Mouse (Mus musculus) hindbrain, embryonic 11.5 days (tissue): ENCODE data around the gene Nxpe4. TPM values are rescaled to one million over a fixed set of nuclear protein-coding genes. Genes with fewer than 3 reads are reported as not detected.
"Not testable (repeated sequence)": the region's sequence is repeated elsewhere in the genome, so short reads cannot be mapped to it uniquely, and the experiment has no call there.

Experiments used
- ATAC-seq: fragments of 200-750 bp; cut with Nextera tagmentation; 2 replicates; pipeline ENCODE4 v1.8.0; 2017; ENCODE audit warnings: mild to moderate bottlenecking, moderate TSS enrichment, moderate library complexity; ENCODE audit not compliant: low FRiP score
- DNase-seq: peaks from one replicate; pipeline ENCODE4 v3.0.0-alpha.2; 2015; ENCODE audit warnings: low spot score
- H3K27ac ChIP-seq: fragments of 300-500 bp; sonication (generic); 2 replicates; pipeline ENCODE4 v1.5.1; 2014; ENCODE audit warnings: mild to moderate bottlenecking, low read depth, low read length
- H3K27me3 ChIP-seq: fragments of 300-500 bp; sonication (generic); 2 replicates; pipeline ENCODE4 v1.6.1; 2014; ENCODE audit warnings: mild to moderate bottlenecking, low read length, moderate library complexity, mixed read lengths; ENCODE audit not compliant: control insufficient read depth, insufficient read depth
- H3K36me3 ChIP-seq: fragments of 300-500 bp; sonication (generic); 2 replicates; pipeline ENCODE4 v1.6.1; 2014; ENCODE audit warnings: mild to moderate bottlenecking, low read length, moderate library complexity, mixed read lengths; ENCODE audit not compliant: control insufficient read depth, insufficient read depth
- H3K4me1 ChIP-seq: fragments of 300-500 bp; sonication (generic); replicated peaks from 2 replicates; pipeline ENCODE4 v1.6.1; 2014; ENCODE audit warnings: low read length, mixed read lengths; ENCODE audit not compliant: control insufficient read depth, insufficient read depth
- H3K4me2 ChIP-seq: fragments of 300-500 bp; sonication (generic); replicated peaks from 2 replicates; pipeline ENCODE4 v1.6.1; 2014; ENCODE audit warnings: mild to moderate bottlenecking, low read depth, low read length
- H3K4me3 ChIP-seq: fragments of 300-500 bp; sonication (generic); 2 replicates; pipeline ENCODE4 v1.5.1; 2014; ENCODE audit warnings: low read depth, low read length
- H3K9ac ChIP-seq: fragments of 300-500 bp; sonication (generic); 2 replicates; pipeline ENCODE4 v1.6.1; 2014; ENCODE audit warnings: low read depth, low read length
- H3K9me3 ChIP-seq: fragments of 300-500 bp; sonication (generic); 2 replicates; pipeline ENCODE4 v1.6.1; 2016; ENCODE audit warnings: low read length; ENCODE audit not compliant: control insufficient read depth
- WGBS: fragments of 180-500 bp; shearing (Covaris S2); extraction: QIAGEN DNeasy Blood & Tissue Kit; methylation state at CpG from one replicate; pipeline ENCODE4 v1.1.7; 2014; 5-methylcytosine and 5-hydroxymethylcytosine counted together
- polyA plus RNA-seq: library from polyadenylated mRNA; unstranded; fragments of >200 nt; fragmentation: Nextera tagmentation; extraction: Ambion mirVana; gene quantifications from 2 replicates; pipeline ENCODE4 v1.2.1, GENCODE M21; 2014

The Nxpe4 gene
- 7.5 and 8.2 TPM in 2 replicates for polyA plus RNA-seq

DNA sequence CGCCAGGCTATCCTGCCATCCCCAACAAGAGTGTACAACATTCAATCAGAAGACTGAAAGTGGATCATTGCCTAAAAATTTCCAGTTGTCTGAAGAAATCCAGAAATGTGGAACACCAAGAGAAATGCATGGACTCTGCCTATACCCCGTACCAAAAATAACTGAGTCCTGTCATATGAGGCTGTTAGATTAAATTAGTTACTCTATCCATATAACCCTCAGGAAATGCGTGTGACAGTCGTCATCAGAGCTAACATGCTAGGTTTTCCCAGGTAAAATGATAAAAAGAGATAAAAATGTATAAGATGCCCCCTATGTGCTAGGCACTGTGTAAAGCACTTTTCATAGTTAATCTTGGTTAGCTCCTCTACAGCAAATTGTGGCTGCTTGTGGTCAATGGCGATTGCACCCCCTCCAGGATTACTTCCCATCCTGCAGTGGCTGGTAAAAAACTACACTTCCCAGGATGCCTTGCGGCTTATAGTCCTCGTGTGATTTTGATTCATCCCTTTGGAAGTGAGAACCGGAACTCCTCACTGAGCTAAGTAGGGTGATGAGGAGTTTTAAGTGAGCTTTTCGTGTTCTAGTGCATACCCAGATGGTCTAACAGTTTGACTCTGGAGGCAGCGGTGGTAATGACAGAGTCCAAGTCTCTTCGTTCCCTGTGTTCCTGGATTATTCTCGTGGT lies at the start of gene Nxpe4:
TSS of gene Nxpe4 (plus strand) at position 519 of the 688 bp plus-strand sequence.
- Histone ChIP-seq H3K4me1 (no peaks in the 10 kb centered on the region), H3K36me3 (no peaks in the 10 kb centered on the region), H3K9me3 (no peaks in the 10 kb centered on the region), H3K4me3 (peak within 1 kb of the TSS; percentile 39), H3K27ac (no peak within 1 kb of the TSS), H3K27me3 (no peaks in the 10 kb centered on the region), H3K4me2 (peak within 1 kb of the TSS; percentile 56), H3K9ac (peak within 1 kb of the TSS; percentile 52)
- peak; percentile 75 for ATAC-seq
- DNase-seq, result peak; percentile 93
- 33% methylated on average over 12 of the region's 12 CpGs for WGBS

DNA sequence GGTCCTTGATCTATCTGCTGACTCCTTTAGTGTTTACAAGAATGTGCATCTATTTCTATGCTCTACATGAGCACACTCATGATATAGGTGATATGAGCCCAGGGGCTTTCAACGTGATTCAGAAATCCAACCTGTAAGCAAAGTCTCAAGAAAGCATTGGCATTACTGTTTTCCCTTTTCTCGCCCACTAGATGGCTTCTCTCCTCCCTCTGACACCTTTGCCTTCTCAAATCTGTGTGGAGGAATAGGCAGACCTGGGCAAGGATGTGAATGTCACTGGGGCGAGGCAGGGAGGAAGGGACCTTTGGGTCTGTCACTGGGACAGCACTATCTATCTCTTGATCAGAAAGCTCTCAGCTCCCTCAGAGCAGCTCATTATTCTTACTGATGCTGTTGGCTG lies 35.0 kb upstream of the Nxpe4 start:
- Histone ChIP-seq H3K4me1 (no peaks in the 10 kb centered on the region), H3K36me3 (no peaks in the 10 kb centered on the region), H3K27me3 (no peaks in the 10 kb centered on the region), H3K9ac (no peak overlapping the region), H3K4me2 (no peak overlapping the region), H3K27ac (no peak overlapping the region), H3K9me3 (no peaks in the 10 kb centered on the region), H3K4me3 (no peak overlapping the region)
- 37% methylated on average over 3 of the region's 3 CpGs for WGBS
- DNase-seq (no peak), ATAC-seq (no peak)

DNA sequence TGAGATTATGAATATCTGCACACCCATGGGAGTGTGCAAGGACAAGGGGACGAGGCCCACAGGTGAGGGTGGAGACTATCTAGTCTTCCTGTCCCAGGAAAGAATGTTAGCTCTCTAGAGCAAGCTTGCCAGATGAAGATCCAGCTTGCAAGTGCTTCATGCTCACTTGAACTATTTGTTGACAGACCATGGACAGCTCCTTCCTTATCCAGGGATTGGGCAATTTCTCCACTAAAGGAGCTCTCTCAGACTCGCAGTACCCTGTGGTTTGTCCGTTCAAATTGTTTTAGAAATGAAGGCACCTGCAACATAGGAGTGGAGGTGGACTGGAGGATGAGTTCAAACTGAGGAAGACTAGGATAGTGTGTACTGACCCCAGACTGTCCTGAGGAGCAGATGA lies 24.3 kb upstream of the Nxpe4 start:
- DNase-seq (peak; percentile 30), ATAC-seq (no peak)
- WGBS, result 52% methylated on average over 3 of the region's 3 CpGs
- no peaks in the 10 kb centered on the region for H3K36me3 ChIP-seq
- H3K4me3 ChIP-seq, result no peak overlapping the region
- no peak overlapping the region for H3K27ac ChIP-seq
- H3K9me3 ChIP-seq, result no peaks in the 10 kb centered on the region
- no peaks in the 10 kb centered on the region for H3K27me3 ChIP-seq
- no peak overlapping the region for H3K9ac ChIP-seq
- no peak overlapping the region for H3K4me2 ChIP-seq
- peaks cover 2% of the 10 kb centered on the region; the same call in 1 of the 2 replicates for H3K4me1 ChIP-seq

DNA sequence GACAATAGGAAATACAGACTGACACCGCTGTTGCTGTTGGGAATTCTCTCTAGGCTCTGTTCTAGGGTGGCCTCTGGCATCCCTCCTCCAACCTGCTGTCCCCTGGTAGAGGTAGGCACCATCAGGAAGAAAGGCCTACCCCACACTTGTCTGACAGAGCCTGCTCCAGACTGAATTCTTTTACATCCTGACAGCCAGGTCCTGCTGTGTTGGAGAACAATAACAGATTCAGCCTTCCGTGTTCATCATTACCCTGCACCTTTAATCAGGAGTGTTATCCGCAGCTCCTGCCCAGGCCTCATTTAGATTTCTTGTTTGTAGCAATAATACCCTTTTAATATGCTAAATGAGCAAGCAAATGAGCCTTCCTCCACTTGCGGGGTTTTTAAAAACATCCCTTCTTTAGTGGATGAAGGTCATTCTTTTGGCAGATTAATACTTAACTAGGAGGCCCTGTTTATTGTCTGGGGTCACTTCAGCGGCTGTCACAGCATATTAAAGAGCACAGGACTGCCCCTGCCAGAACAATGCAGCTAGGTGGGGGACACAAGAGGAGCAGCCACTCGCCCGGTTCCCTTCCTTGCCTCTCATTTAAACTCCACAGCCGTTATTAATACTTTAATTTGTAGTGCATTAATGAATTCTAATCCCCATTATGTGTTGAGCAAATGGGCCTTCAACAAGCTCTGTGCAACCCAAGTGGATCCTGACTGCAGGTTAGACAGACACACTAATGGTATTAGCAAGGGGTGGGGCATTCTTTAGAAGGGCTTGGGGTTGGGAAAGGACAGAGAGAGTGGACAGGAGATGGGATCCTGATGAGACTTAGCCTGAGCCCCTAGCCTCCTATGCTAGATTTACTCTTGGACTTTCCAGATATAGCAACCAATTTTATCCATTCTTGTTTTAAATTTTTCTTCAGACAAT lies 21.1 kb upstream of the Nxpe4 start:
- DNase-seq (peak; percentile 10), ATAC-seq (no peak)
- Histone ChIP-seq H3K4me3 (no peak overlapping the region), H3K4me1 (peaks cover 2% of the 10 kb centered on the region; the same call in 1 of the 2 replicates), H3K4me2 (no peak overlapping the region), H3K36me3 (no peaks in the 10 kb centered on the region), H3K27me3 (no peaks in the 10 kb centered on the region), H3K27ac (no peak overlapping the region), H3K9ac (no peak overlapping the region), H3K9me3 (no peaks in the 10 kb centered on the region)
- WGBS, result 15% methylated on average over 8 of the region's 8 CpGs

DNA sequence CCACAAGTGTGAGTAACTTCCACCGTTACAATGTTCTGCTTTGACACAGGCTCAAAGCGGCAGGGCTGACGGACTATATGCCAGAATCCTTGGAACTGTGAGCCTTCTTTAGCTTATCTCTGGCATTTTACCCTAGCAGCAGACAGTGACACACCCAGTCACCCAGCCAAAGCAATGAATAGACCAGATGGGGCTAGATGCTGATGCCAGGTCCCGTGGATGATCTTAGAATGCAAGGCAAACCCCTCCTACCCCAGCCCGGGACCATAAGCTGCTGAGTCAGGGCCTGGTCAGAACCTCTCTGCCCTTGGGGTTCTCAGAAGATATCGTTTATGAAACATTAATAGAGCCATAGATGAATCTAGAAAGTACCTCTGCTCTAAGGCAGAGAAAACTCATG lies 19.2 kb upstream of the Nxpe4 start:
- Histone ChIP-seq H3K36me3 (no peaks in the 10 kb centered on the region), H3K4me3 (no peak overlapping the region), H3K27ac (no peak overlapping the region), H3K9ac (no peak overlapping the region), H3K9me3 (no peaks in the 10 kb centered on the region), H3K4me2 (no peak overlapping the region), H3K4me1 (peaks cover 2% of the 10 kb centered on the region; the same call in 1 of the 2 replicates), H3K27me3 (no peaks in the 10 kb centered on the region)
- WGBS, result 79% methylated on average over 6 of the region's 6 CpGs
- DNase-seq, result no peak
- ATAC-seq, result no peak

DNA sequence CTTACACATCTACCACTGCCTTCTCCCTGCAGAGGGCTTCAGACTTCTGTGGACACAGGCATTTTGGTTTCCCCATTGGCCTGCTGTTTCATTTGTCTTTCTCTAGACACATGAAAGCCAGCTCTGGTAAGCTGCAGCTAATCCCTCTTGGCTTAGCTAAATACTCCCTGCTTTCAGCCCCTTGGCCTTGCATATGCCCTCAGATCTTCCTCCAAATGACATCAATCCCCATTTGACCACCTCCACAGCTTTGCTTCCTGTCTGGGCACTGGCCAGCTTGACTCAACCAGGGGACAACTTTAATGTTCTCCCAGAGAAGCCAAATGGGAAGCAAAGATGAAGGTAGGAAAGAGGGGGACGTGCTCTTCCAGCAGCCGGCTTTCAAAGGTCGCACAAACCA lies 15.1 kb upstream of the Nxpe4 start:
- DNase-seq, result no peak
- 87% methylated on average over 3 of the region's 3 CpGs for WGBS
- ATAC-seq, result no peak

DNA sequence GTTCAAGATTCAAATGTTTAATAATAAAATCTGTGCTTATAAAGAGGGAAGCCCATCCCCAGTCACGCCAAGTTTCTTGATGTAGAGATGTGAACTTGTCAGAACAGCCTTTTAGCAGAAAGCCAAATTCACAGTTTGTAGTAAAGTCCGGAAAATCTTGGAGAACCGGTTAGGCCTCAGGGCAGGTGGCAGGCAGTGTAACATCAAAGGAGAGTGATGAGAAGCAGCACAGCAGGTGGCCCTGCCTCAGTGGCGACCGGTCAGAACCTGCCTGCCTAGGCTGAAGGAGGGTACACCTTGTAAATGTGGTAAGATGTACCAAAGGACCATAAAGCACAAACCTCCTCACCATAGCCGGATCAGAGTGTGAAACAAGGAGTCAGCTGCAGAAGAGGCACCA lies 4.7 kb downstream of the Nxpe4 start:
- H3K9ac ChIP-seq, H3K4me1 ChIP-seq, ATAC-seq, H3K4me2 ChIP-seq, H3K27ac ChIP-seq, H3K9me3 ChIP-seq, DNase-seq, H3K36me3 ChIP-seq, H3K4me3 ChIP-seq, H3K27me3 ChIP-seq: not testable (repeated sequence)
- 64% methylated on average over 6 of the region's 6 CpGs for WGBS

More for the DNA sequence above, 15.1 kb upstream of the Nxpe4 start:
- Histone ChIP-seq H3K9ac (no peak overlapping the region), H3K9me3 (no peaks in the 10 kb centered on the region), H3K36me3 (no peaks in the 10 kb centered on the region), H3K27me3 (no peaks in the 10 kb centered on the region), H3K27ac (no peak overlapping the region), H3K4me3 (no peak overlapping the region), H3K4me2 (no peak overlapping the region), H3K4me1 (no peaks in the 10 kb centered on the region)

DNA sequence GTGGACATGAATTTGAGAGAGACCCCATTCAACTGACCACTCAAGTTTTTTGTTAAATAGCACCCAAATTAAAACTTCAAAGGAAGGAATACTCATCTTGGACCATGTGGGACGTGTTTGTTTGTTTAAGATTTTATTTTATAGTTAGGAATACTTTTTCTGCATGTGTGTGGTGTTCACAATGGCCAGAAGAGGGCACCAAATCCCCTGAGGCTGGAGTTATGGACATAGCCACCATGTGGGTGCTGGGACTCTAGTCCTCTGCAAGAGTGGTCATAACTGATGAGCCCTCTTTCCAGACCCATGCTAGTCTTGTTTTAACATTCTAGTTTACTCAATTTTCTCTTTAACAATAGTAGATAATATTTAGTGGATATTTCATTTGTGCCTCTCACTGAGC lies 14.9 kb downstream of the Nxpe4 start:
- WGBS, result 57% methylated on average over 1 of the region's 1 CpGs
- H3K4me1 ChIP-seq, result no peaks in the 10 kb centered on the region
- no peak overlapping the region for H3K27ac ChIP-seq
- ATAC-seq, result no peak
- H3K4me3 ChIP-seq, result no peak overlapping the region
- DNase-seq, result peak; percentile 16
- H3K4me2 ChIP-seq, result no peak overlapping the region
- no peaks in the 10 kb centered on the region for H3K9me3 ChIP-seq
- H3K27me3 ChIP-seq, result no peaks in the 10 kb centered on the region
- H3K36me3 ChIP-seq, result no peaks in the 10 kb centered on the region
- no peak overlapping the region for H3K9ac ChIP-seq
